Mouse (Mus musculus) forebrain, embryonic 13.5 days (tissue): ENCODE results near the gene Cmc2. TPM values are rescaled to one million over a fixed set of nuclear protein-coding genes. Genes with fewer than 3 reads are reported as not detected.

Experiments used
- ATAC-seq: fragments of 200-750 bp; cut with Nextera tagmentation; 2 replicates; pipeline ENCODE4 v1.8.0; 2017
- H3K27ac ChIP-seq: fragments of 300-500 bp; sonication (generic); 2 replicates; pipeline ENCODE4 v1.5.1; 2015; ENCODE audit warnings: inconsistent platforms, mild to moderate bottlenecking, moderate library complexity
- H3K27me3 ChIP-seq: fragments of 300-500 bp; sonication (generic); 2 replicates; pipeline ENCODE4 v1.6.1; 2015; ENCODE audit warnings: mild to moderate bottlenecking, inconsistent platforms
- H3K36me3 ChIP-seq: fragments of 300-500 bp; sonication (generic); 2 replicates; pipeline ENCODE4 v1.6.1; 2015; ENCODE audit warnings: mild to moderate bottlenecking, inconsistent platforms; ENCODE audit not compliant: poor library complexity, severe bottlenecking
- H3K4me1 ChIP-seq: fragments of 300-500 bp; sonication (generic); 2 replicates; pipeline ENCODE4 v1.6.1; 2015; ENCODE audit warnings: inconsistent platforms
- H3K4me2 ChIP-seq: fragments of 300-500 bp; sonication (generic); 2 replicates; pipeline ENCODE4 v1.6.1; 2015; ENCODE audit warnings: inconsistent platforms, mild to moderate bottlenecking, moderate library complexity
- H3K4me3 ChIP-seq: fragments of 300-500 bp; sonication (generic); 2 replicates; pipeline ENCODE4 v1.5.1; 2015; ENCODE audit warnings: mild to moderate bottlenecking, inconsistent platforms
- H3K9ac ChIP-seq: fragments of 300-500 bp; sonication (generic); 2 replicates; pipeline ENCODE4 v1.6.1; 2015; ENCODE audit warnings: mild to moderate bottlenecking, inconsistent platforms
- H3K9me3 ChIP-seq: fragments of 300-500 bp; sonication (generic); replicated peaks from 2 replicates; pipeline ENCODE4 v1.6.1; 2016; ENCODE audit warnings: inconsistent platforms
- WGBS: fragments of 180-500 bp; shearing (Covaris S2); methylation state at CpG from one replicate; pipeline ENCODE4 v1.1.7; 2015; 5-methylcytosine and 5-hydroxymethylcytosine counted together
- polyA plus RNA-seq: library from polyadenylated mRNA; unstranded; fragments of >200 nt; fragmentation: Nextera tagmentation; extraction: Ambion mirVana; gene quantifications from 2 replicates; pipeline ENCODE4 v1.2.1, GENCODE M21; 2015

Gene Cmc2
- polyA plus RNA-seq, 1 experiment from 2014 or later = 67.6 TPM

DNA sequence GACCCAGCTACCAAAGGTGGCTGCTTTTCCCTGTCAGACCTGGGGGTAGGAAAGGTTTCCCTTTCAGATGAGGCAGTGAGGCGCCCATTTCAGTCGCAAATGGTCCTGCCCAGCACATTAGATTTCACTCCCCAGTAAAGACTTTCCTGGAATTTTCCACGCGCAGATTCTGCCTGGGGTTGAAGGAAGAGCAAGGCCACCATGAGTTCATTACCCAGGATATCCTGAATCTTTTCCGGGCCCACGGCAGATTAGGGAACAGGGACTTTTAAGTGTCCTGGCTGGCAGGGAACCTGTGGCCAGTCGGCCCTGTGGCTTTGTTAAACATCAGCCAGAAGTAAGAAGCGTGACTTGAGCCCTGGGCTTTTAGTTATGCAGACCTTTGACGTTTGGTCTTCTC lies 53.9 kb downstream of the Cmc2 start:
- no peak overlapping the region for H3K4me3 ChIP-seq
- no peak overlapping the region for H3K9ac ChIP-seq
- H3K36me3 ChIP-seq = no peaks in the 10 kb centered on the region
- H3K27ac ChIP-seq = no peak overlapping the region
- H3K4me2 ChIP-seq = no peak overlapping the region
- ATAC-seq = no peak
- H3K9me3 ChIP-seq = no peaks in the 10 kb centered on the region
- H3K4me1 ChIP-seq = peaks cover 6% of the 10 kb centered on the region
- 81% methylated on average over 9 of the region's 9 CpGs for WGBS
- H3K27me3 ChIP-seq = peaks cover 18% of the 10 kb centered on the region

DNA sequence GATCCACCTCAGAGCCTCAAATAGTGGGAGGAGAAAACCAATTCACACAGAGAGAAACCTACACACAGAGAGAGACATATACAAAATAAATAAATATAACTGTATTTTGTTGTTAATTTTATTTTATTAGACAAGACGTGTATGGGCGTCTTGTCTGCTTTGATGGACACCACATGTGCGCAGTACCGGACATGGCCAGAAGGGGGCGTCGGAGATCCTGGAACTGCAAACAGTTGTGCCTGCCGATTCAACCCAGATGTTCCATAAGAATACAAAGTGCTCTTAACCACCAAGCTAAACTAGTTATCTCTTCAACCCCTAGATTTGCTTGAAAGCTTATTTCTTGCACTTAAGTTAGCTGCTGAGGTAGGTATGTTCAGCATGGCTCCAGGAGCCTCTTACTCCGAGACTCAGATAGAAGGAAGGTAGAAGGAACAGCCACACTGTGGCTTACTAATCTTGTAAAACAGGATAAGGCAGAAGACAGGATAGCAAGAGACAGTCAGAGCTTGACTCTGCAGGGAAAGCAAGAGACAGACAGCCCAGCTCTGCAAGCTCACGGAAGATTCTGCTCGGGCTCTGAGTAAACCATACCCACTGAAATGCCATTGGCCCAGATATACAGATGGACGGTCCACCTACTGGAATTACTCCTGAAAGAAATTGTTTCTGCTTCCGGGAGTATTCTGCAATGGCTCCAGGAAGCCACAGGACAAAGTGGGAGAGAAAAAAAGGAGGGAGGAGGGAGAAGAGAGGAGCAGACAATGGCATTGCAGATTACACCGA lies 54.9 kb downstream of the Cmc2 start:
- Histone ChIP-seq H3K27me3 (peaks cover 21% of the 10 kb centered on the region), H3K4me1 (peaks cover 6% of the 10 kb centered on the region), H3K4me2 (no peak overlapping the region), H3K36me3 (no peaks in the 10 kb centered on the region), H3K27ac (no peak overlapping the region), H3K9me3 (no peaks in the 10 kb centered on the region), H3K4me3 (no peak overlapping the region), H3K9ac (no peak overlapping the region)
- 73% methylated on average over 13 of the region's 13 CpGs for WGBS
- ATAC-seq = no peak

DNA sequence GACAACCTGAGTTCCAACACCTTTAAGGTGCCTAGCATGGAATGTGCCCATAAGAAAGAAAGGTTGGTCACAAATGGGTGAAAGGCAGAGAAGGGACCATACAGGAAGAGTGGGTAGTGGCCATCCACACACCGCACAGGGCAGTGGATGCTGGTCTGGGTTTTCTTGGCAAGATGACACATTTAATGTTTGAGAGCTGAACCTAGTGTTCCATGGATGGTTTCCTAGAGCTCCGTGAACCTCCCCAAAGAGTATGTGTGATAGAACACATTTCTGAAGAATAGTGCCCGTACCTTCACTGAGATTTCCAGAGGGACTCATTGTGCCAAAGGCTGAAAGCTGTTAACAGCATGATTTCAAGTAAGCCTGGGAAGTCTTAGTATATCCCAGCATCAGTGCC lies 56.7 kb downstream of the Cmc2 start:
- Histone ChIP-seq H3K27me3 (peaks cover 21% of the 10 kb centered on the region), H3K4me2 (no peak overlapping the region), H3K9ac (no peak overlapping the region), H3K9me3 (no peaks in the 10 kb centered on the region), H3K4me3 (no peak overlapping the region), H3K4me1 (peaks cover 6% of the 10 kb centered on the region), H3K36me3 (no peaks in the 10 kb centered on the region), H3K27ac (no peak overlapping the region)
- 97% methylated on average over 3 of the region's 3 CpGs for WGBS
- no peak for ATAC-seq

DNA sequence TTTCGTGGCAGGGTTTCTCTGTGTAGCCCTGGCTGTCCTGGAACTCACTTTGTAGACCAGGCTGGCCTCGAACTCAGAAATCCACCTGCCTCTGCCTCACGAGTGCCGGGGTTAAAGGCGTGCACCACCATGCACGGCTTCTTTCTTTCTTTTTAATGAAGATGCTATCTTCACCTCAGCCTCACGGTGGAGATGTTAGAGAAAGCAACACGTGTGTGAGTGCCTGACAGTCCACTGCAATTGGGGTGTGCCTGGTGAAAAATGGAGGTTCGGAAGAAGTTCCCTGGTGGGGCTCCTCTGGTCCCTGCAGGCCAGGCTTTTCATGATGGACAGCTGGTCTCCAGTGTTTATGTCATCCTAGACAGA lies 57.2 kb downstream of the Cmc2 start:
- H3K4me3 ChIP-seq = no peak overlapping the region
- H3K36me3 ChIP-seq = no peaks in the 10 kb centered on the region
- H3K9me3 ChIP-seq = no peaks in the 10 kb centered on the region
- H3K4me2 ChIP-seq = no peak overlapping the region
- peaks cover 6% of the 10 kb centered on the region for H3K4me1 ChIP-seq
- no peak overlapping the region for H3K9ac ChIP-seq
- WGBS = 59% methylated on average over 9 of the region's 9 CpGs
- ATAC-seq = no peak
- H3K27me3 ChIP-seq = peaks cover 21% of the 10 kb centered on the region
- H3K27ac ChIP-seq = no peak overlapping the region

DNA sequence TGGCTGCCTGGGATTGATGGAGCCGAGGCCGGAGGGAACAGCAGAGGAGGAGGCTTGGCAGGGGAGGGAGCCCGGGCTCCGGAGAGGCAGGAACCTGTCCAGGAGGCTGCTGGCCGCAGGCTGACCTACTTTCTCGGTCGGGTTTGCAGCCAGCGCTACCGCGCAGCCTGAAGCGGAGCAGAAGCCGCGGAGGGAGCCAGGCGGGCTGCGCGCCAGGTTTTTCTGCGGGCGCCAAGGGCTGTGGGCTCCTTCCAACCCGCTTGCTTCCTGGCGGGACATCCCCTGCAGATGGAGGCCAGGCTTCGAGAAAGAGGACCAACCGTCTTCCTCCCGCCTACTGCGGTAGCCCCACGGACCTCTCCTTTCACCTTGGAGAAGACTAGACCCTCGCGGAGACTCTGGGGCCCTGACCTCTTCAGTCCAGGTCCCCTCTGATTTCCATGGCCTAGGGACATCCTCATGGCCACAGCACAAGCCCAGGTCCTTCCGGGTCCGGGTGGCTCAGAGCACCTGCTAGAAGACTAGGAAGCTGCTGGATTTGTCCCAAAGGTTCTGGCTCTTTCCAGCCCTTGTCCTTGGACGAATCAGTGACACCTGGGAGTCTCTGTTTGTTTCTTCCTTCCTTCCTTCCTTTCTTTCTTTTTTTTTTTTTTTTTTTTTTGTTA lies 57.8 kb downstream of the Cmc2 start:
- WGBS = 4% methylated on average over 30 of the region's 30 CpGs
- H3K27ac ChIP-seq = no peak overlapping the region
- peak; percentile 43; the same call in 1 of the 2 replicates for ATAC-seq
- H3K4me3 ChIP-seq = peak overlapping the region; percentile 33
- H3K4me1 ChIP-seq = peaks cover 6% of the 10 kb centered on the region
- H3K27me3 ChIP-seq = peaks cover 21% of the 10 kb centered on the region
- H3K9ac ChIP-seq = peak overlapping the region; percentile 35
- H3K9me3 ChIP-seq = no peaks in the 10 kb centered on the region
- no peaks in the 10 kb centered on the region for H3K36me3 ChIP-seq
- H3K4me2 ChIP-seq = peak overlapping the region; percentile 58

DNA sequence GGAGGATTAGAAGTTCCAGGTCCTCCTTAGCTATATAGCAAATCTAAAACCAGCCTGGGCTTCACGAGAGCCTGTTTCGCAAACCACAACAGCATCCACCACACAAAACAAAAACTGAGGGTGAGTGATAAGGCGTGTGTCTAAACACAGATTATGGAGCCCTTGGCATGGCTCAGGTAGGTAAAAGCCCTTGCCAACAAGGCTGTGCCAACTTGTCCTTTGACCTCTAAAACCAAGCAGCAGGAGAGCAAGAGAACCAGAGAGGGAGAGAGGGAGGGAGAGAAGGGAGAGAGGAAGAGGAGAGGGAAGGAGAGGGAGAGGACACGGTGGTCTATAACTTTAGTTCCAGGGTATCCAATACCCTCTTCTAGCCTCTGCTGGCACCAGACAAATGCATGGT lies 59.1 kb downstream of the Cmc2 start:
- ATAC-seq = no peak
- 85% methylated on average over 4 of the region's 4 CpGs for WGBS
- H3K9me3 ChIP-seq = no peaks in the 10 kb centered on the region
- no peak overlapping the region for H3K9ac ChIP-seq
- no peak overlapping the region for H3K4me2 ChIP-seq
- H3K4me3 ChIP-seq = no peak overlapping the region
- H3K27me3 ChIP-seq = peaks cover 21% of the 10 kb centered on the region
- H3K27ac ChIP-seq = no peak overlapping the region
- peaks cover 6% of the 10 kb centered on the region for H3K4me1 ChIP-seq
- no peaks in the 10 kb centered on the region for H3K36me3 ChIP-seq

DNA sequence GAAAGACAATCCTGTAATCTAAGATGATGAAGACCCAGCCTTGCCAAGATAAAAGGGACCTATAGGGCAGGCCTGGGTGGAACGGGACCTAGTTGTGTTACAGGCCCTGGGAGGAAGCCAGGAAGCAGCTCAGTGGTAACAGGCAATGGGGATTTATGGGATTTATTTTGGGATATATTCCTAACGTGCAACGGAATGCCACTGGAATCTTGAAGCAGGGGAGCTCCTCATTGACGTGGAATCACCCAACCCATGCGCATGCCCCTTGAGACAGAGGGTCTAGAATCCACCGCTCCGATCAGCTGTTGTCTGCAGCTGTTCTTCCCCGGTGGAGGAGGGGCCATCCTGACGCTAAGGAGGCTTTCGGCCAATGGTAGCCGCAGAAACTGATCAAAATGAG lies 69.2 kb downstream of the Cmc2 start:
- no peak overlapping the region for H3K9ac ChIP-seq
- no peak overlapping the region for H3K27ac ChIP-seq
- H3K36me3 ChIP-seq = no peaks in the 10 kb centered on the region
- WGBS = 88% methylated on average over 11 of the region's 11 CpGs
- no peaks in the 10 kb centered on the region for H3K9me3 ChIP-seq
- H3K27me3 ChIP-seq = no peaks in the 10 kb centered on the region
- H3K4me1 ChIP-seq = no peaks in the 10 kb centered on the region
- no peak overlapping the region for H3K4me3 ChIP-seq
- no peak overlapping the region for H3K4me2 ChIP-seq
- ATAC-seq = no peak

DNA sequence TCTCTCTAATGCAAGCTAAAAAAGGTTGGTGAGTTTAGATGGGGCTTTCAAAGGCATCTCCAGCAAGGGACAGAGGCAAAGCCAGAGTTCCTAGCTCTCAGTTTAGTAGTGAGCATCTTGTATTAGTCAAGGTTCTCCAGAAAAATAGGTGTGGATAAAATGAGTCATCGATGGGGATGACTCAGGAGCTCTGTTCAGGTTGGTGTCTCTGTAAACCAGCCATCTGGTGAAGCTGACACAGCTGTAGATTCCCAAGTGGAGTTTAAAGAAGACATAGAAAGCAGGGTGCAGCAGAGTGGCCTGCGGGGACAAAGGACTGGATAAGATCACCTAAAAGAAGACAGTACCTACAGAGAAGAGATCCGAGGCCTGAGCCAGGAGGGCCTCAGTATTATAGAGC lies 73.2 kb downstream of the Cmc2 start:
- Histone ChIP-seq H3K9ac (no peak overlapping the region), H3K27ac (no peak overlapping the region), H3K4me2 (no peak overlapping the region), H3K4me3 (no peak overlapping the region), H3K9me3 (no peaks in the 10 kb centered on the region), H3K36me3 (no peaks in the 10 kb centered on the region), H3K27me3 (no peaks in the 10 kb centered on the region), H3K4me1 (no peaks in the 10 kb centered on the region)
- 80% methylated on average over 3 of the region's 3 CpGs for WGBS
- ATAC-seq = no peak

DNA sequence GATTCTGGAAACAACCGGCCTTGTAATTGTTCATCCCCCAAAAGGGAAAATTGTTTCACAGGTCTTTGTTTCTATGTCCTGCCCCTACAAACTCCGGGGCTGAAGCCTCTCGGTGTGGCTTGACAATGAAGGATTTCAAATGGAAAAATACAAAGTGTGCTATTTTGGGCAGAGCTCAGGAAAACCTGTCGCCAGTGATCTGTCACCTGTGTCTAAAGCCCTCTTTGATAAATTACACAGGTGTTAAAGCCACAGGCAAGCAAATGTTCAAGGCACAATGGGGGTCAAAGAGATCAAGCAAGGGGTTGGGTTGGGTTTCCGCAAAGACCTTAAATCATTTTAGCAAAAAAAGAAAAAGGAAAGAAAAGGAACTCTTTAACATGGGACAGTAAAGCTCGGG lies 78.6 kb downstream of the Cmc2 start:
- H3K36me3 ChIP-seq = no peaks in the 10 kb centered on the region
- 85% methylated on average over 6 of the region's 6 CpGs for WGBS
- H3K9ac ChIP-seq = no peak overlapping the region
- H3K27ac ChIP-seq = no peak overlapping the region
- H3K4me3 ChIP-seq = no peak overlapping the region
- no peaks in the 10 kb centered on the region for H3K27me3 ChIP-seq
- no peaks in the 10 kb centered on the region for H3K4me1 ChIP-seq
- no peak overlapping the region for H3K4me2 ChIP-seq
- H3K9me3 ChIP-seq = no peaks in the 10 kb centered on the region
- no peak for ATAC-seq

Other genes with a start within 250 kb of the Cmc2 start
- gene Cdyl2, start 188.5 kb downstream of the Cmc2 start, polyA plus RNA-seq = 7.0 and 8.5 TPM in 2 replicates
- gene Cenpn, start 275 bp upstream of the Cmc2 start, polyA plus RNA-seq = 33.1 and 35.4 TPM in 2 replicates
- 13.0 and 15.9 TPM in 2 replicates for gene Atmin, start 21.9 kb upstream of the Cmc2 start, polyA plus RNA-seq
- gene 1700030J22Rik, start 57.5 kb upstream of the Cmc2 start, polyA plus RNA-seq = 3.9 and 4.1 TPM in 2 replicates
- gene Gcsh, start 72.1 kb upstream of the Cmc2 start, polyA plus RNA-seq = 111 and 120 TPM in 2 replicates
- gene Pkd1l2, start 161.0 kb upstream of the Cmc2 start, polyA plus RNA-seq = 0.04 TPM in 1 of 2 replicates, not detected in the other
- not detected in 2 replicates for gene Bco1, start 174.4 kb upstream of the Cmc2 start, polyA plus RNA-seq
- gene Gan, start 236.7 kb upstream of the Cmc2 start, polyA plus RNA-seq = 2.8 and 3.9 TPM in 2 replicates